Mouse (Mus musculus) lung, postnatal 36 days (tissue): ENCODE data around the gene 4930404H24Rik.

Experiments
- DNase-seq: peaks from one replicate; pipeline ENCODE4 v3.0.0; 2022; ENCODE audit warnings: mixed read lengths

Gene 4930404H24Rik

DNA sequence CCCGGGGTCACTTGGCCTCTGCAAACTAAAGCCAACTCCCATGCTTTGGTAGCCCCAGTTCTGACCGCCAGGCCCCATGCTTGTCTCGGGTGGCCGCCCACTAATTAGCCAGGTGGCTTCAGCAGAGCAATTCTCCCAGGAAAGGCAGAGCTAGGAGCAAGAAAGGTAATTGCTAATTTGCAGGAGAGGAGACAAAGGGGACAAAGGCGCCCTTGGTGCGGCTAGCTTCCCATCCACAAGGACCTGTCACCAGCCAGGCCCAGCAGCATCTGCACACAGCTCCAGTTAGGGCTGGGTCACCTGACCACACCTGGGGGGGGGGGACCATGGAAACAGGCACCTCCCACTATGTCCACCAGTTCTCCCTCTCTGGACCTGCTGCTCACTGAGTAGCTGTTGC is 19.0 kb downstream of the 4930404H24Rik start:
- DNase-seq: no peak

DNA sequence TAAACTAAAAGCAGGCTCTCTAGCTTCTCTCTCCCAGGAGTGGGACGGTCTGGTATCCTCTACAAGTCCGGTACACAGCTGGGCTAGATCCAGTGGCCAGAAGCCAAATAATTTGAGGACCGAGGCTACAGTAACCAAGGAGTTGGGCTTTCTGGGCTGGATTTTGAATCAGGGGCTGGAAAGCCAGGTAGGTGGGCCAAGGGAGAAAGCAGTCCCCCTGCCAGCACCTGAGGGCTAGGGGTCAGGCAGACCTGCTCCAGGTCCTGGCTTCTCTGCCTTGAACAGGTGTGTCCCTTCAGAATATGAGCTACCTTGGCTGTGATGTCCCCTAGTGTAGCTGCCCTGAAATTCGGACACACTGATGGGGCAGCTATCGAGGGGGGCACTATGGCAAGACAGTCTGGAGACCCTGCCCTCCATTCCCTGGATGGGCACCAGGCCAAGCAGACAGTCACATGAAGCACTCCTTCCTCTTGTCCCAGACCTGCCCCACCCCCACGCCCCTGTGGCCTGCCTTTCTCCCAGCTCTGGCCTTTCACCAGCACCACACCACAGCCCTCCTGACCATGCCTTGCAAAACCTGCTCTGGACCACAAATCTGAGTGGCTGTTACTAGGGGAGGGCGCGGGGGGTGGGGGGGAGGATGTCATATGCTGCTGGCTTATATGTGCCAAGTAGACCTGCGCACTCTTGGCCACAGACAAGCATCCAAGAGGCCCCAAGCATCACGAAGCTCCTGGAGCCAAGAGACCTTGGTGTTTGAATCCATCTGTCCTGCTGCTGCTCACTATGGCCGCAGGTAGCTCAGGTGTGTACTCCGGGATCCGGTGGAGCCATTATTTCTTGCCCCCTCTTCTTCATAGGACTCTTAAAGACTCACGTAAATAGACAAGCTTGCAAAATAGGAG is 20.1 kb downstream of the 4930404H24Rik start:
- peak; percentile 59 for DNase-seq

DNA sequence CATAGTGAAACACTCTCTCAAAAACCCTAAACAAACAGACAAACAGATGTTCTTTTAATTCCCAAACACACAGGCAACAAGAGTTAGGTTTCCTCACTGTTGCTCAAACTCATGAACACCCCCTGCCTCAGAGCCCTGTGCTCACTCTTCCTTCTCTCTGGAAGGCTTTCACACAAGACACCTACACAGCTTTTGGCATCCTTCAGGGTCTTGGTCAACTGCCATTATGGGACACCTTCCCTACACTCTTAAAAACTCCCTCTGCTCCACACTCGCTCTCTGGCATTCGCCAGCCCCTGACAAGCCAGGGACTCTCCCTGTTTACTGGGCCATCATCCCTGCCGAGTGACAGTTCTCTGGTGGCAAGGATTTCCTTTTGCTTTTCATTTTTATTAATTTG is 21.4 kb downstream of the 4930404H24Rik start:
- DNase-seq: no peak

DNA sequence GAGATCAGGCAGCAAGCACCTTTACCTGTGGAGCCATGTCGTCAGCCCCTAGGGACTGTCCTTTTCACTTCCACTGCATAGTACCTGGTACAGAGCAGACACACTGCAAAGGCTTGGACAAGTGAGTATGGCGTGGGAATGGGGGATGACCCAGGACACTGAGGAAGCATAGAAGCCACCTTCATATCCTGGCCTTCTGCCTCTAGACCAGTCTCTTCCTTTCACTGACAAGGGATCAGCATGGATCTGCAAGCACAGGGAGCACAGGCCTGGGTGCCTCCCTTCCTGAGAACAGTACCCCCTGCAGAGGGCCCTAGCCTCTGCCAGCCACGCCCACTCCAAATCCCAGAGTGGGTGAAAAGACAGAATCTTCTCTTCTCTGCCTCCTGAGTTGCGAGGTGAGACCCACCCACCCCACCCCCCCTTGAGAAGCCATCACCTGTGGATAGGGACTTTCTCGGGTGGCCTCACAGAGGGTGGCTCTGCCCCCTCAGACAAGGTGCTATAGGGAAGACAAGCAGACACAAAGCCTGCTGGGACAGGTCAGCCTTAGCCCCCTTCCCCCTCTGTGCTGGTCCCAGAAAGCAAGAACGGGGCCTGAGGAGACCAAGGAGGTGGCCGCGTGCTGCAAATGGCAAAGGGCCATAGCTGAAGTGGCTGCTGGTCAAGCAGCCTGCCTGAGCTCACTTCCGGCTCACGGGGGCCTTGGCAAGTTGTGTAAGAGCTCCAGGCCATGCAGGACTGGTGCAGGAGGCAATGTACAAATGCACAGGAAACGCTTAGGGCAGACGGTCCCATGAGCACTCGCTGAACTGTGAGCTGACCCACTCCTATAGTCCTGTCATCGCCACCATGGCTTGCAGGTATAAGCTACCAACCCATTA is 22.1 kb downstream of the 4930404H24Rik start:
- peak; percentile 80 for DNase-seq

DNA sequence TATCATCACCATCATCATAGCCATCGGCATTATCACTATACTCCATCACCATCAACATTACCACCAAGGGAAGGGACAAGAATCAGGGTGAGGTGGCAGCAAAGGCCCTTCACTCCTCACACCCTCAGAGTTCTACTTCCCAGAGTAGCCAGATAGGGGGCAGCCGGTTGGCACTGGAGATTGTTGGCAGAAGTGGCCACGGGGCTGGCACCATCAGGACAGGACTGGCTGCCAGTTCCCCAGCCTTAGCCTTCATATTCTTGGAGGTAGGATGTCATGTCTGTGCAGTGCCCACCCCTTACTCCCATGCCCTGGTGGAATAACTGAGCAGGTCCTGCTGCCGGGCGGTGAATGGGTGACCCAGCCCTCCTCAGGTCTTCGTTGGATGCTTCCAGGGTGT is 23.0 kb downstream of the 4930404H24Rik start:
- DNase-seq: no peak

DNA sequence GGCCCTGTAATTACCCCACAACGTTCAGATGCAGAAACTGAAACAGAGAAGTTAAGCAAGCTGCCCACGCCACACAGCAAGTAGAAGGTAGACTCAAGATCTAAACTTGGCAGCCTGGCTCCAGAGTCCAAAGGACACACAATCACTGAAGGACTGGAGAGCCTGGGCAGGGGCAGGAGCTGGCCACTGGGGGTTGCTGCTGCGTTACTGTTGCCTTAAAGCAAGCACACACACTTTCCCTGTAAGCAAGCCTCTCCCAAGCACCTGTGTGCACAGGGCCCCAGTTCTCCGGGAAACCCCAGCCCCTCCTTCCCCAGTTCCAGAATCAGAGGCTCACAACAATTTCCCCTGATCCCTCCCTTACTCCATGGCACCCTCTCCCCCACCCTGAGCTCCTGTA is 24.4 kb downstream of the 4930404H24Rik start:
- peak; percentile 30 for DNase-seq

DNA sequence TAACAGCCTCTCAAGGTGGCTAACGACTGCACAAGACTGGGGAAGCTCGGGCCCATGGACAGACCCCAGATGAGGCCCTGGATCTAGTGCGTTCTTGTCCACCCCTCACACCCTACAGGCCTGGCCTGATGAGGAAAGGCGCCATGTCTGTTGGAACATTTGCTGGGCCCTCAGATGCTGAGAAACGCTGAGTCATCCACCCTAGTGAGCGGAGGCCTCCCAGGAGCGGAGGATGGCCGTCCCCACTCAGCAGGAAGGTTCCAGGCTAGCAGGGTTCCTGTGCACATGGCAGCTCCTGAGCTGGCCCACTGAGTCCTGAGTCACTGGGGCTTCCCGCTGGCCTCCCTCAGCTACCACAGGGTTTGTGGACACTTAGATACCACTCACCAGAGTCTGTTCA is 27.5 kb downstream of the 4930404H24Rik start:
- no peak for DNase-seq

DNA sequence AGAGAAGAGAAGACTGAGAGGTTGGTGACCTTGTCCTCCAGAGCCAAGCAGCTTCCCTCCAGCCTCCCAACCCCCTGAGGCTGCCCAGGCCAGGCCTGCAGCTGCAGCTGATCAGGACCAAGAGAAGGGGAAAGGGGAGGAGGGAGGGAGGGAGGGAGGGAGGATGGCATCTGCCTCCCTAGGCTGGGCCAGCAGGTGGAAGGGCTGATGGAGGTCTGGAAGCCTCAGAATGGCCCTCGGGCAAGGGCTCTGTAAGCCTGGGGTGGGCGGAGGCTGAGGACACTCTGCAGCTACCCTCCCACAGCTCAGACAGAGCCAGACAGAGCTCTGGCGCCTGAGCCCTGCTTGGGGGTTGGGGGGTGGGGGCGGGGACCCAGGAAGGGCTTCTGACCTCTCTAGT is 29.7 kb downstream of the 4930404H24Rik start:
- DNase-seq: no peak

DNA sequence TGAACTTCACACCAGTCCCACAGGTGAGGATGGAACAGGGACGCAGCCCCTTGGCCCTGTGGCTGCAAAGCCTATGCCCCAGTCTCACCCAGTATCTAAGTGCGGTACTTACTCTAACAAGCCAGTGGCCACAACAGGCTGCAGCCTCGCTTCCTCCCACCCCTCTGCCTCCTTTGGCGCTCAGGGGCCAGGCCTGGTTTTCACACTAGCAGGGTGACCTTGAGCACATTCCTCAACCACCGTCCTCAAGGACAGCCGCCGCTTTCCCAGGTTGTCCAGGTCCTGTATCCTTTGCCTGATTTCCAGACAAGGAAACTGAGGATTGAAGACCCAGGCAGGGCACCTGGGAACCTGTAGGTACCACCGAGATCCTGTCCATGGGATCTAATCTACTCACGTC is 30.6 kb downstream of the 4930404H24Rik start:
- no peak for DNase-seq

DNA sequence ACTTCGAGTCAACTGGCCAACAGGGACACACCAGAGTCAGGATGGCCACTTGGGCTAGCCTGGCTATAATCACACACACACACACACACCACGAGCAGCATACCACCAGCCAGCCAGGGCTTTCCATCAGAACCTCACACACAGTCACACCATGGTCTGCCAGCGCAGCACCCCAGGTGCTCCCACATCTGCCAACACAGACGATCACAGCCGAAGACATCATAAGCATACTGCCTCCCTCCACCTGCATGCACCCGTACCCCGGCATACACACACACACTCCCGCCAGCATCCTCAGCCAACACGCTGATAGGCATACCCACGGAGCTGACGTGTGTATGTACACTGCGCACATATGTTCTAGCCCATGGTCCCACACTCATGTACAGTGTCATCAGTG is 31.1 kb downstream of the 4930404H24Rik start:
- DNase-seq: no peak

DNA sequence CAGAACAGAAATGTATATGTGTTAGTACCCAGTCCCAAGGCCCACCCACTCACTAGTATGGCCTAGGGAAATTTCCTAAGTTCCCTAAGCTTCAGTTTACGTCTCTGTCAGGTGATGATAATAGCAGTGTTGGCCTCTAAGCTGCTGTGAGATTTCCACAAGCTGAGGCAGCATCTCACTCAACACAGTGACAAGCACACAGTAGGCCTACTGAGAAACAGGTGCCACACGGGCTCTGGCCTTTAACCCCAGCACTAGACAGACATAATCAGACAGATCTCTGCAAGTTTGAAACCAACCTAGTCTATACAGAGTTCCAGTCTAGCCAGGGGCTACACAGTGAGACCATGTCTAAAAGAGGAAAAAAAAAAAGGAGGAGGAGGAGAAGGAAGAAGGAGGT is 32.1 kb downstream of the 4930404H24Rik start:
- DNase-seq: no peak

DNA sequence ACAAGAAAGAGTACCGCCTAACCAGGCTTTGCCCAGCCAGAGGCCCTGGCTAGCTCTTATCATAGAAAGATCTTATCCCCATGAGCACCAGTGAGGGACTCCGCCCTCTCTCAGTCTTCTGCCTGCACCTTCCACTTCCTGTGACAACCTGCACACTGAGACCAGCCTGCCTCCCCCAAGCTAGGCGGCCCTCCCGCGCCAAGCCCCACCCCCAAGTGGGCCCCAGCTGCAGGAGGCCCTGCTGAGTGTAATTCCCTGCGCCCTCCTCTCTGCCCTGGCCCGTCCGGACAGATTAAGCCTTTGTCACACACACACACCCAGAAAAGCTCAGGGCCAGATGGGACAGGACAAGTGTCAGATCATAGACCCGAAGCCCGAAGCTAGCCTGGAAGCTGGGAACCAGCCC is 33.3 kb downstream of the 4930404H24Rik start:
- peak; percentile 15 for DNase-seq

DNA sequence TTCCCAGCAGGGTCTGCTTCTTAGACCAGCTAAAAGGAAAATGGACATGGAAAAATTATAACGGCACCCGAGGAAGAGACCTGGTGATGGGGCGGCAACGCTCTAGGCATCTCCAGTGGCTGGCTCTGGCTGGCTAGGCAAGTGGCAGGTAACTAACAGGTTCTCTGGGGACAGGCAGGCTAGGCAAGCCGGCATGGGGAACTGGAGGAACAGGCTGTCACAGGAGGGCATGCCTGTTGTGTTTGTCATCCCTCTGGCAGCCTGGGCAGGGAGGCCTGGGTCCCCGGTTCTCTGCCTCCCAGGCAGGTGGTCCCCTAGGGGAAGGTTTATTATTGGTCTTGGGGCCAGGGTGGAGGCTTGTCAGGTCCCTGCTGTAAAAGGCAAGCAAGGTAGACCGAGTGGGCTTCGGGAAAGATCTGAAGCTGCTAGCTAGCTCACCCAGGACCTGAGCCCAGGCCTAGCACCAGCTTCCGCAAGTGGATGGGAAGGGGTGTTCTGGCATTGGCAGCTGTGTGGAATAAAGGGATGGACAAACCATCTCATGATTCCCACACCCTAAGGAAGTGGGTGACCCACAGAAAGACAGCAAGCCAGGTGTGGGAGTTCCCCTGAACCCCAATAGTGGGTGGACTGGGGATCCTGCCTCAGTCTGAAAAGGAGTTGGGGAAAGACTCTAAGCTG is 34.4 kb downstream of the 4930404H24Rik start:
- DNase-seq: no peak

DNA sequence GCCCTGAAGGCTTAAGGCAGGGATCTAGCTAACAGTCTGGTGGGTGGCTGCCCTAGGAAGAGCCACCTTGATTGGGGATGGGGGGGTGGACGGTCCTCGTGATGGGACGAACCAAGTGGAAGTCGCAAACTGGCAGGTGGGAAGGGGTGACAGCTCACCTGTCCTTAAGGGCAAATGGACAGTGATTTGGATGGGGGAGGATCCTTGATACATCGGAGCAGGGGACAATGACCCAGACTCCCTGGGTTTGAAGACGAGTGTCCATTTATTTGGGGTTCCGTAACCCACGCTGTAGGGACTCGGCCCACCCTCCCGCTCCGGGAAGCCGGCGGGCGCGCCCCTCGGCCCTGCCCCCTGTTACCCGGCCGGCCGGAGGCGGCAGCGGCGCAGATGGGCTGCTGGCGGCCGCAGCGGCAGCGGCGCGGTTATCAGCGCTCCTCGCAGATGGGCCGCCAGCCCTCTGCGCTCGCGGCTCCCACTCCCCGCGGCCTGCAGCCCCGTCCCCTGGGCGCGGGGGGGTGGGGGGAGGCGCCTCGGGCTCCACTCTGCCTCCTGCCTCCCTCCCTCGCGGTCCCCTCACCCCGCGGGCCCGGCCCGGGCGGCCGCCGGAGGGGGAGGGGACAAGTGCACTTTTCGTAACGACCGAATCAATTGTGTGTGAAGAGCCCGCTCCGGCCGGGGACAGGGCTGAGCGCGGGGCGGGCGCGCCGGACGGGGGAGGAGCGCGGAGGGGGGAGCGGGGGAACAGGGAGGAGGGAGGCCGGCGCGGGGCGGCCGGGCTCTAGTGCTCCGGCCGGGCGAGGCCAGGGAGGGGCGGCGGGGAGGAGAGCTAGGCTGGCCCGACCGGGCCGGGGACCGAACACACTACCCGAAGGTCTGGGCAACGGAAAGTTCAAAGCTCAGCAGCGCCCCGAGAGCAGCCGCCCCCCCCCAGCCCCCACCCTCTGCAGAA is 35.3 kb downstream of the 4930404H24Rik start:
- peak; percentile 54 for DNase-seq

DNA sequence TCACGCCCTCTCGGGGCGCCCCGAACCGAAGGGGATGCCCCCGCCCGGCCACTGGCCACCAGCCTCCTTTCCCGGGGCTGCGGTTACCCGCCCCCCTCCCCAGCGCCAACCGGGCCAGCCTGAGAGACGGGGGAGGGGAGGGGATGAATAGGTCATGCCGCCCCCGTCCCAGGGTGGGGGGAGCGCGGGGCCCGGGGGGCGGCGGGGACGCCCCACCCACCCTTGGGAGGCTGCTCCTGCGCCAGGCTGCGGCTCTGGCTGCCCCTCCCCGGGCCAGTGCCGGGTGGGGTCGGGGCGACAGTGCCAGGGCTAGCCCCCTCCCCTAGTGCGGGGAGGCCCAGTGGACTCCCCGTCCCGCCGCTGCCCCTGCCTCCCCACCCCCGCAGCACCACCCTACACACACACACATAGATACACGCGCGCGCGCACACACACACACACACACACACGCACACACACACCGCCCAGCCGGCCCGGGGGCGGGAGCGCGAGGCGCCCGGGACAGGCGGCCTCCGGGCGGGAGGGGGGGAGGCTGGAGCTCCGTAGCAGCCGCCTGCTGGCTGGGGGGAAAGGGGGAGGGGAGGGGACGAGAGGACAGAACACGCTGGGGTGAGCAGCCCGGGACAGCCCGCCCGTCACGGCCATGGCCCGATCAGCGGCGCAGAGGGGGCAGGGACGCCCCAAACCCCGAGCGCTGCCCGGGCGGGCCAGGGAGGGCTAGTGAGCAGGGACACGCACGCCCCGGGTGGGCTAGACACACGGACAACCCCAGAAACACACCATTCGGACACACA is 36.2 kb downstream of the 4930404H24Rik start:
- peak; percentile 28 for DNase-seq

DNA sequence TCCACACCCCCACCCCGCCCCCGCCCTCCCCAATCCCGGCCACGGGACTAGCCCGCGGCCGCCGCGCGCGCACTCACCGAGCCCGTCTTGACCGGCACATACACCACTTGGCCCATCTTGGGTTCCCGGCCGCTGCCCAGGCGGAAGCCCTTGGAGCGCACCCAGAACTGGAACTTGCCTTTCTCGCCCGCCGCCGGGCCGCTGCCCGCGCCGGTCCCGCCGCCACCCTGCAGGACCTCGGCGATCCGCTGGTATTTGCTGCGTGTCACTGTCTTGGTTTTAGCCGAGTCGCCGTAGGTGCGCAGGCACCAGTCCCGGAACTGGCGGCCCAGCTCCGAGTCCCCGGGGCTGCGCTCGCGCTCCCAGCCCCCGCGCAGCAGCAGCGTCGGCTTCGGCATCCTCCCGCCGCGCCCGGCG is 36.8 kb downstream of the 4930404H24Rik start:
- peak; percentile 35 for DNase-seq

DNA sequence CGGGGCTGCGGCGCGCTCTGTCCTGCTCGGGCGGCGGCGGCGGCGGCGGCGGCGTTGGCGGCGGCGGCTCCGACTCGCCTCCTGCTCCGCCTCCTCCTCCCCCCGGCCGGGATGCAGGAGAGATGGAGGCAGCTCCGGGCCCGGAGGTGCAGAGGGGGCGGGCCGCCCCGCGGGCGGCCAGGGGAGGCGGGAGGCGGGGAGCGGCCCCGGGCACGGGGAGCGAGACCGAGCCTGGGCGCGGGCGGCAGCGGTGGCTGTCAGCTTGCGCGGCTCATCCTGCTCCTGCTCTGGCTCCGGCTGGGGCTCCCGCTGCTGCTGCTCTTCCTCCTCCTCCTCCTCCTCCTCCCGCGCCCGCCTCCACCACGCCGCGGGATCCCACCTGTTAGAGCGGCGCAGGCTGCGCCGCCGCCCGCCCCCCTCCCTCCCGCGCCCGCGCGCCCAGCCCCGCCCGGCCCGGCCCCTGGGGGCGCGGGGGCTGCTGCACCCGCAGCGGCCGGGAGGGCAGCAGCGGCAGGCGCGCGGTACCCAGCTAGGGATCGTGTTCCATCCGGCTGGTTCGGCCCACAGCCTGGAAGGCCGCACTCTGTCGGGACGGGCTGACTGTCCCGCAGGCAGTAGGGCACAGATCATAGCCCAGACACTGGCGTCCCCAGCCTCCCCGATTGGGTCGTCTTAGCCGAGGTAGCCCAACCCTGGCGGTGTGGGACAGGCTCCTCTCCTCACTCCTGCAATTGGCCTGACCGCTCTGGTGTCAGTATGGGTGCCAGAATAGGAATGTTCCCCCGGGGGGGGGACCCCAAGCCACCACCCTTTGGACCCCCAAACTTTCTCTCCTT is 37.6 kb downstream of the 4930404H24Rik start, which contains the start of gene Nol4l:
Nol4l (minus strand) TSS at position 41 of the 836 bp plus-strand sequence.
- DNase-seq: peak; percentile 13

DNA sequence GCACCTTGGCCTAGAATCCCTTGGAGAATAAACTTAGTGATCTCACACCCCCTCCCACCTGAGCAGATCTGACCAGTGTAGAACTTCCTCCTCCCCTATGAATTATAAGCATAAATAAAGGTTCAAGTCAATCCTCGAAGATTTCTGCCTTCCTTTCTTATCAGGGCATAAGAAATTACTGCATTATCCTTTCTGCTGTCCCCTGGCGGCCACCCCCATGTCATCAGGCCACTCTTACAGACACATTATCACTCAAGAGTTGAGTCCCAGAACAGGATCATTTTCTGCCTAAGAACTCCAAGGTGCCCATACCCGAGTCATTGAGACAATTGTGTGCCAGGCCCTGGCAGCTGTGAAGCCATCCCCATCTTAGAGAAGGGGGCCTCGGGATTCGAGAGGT is 38.4 kb downstream of the 4930404H24Rik start:
- no peak for DNase-seq

DNA sequence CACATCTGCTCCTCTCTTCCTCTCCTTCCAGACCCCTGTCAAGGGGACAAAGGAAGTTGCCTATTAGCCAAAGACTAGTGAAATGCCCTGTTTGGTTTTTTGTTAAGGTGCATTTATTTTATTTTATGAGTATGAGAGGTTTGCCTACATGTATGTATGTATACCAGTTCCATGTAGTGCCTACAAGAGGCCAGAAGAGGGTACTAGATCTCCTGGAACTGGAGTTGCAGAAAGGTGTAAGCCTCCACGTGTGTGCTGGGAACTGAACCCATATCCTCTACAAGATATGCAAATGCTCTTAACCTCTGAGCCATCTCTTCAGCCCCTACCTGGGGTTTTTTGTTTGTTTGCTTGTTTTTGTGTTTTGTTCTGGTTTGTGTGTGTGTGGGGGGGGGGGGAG is 41.4 kb downstream of the 4930404H24Rik start:
- no peak for DNase-seq

DNA sequence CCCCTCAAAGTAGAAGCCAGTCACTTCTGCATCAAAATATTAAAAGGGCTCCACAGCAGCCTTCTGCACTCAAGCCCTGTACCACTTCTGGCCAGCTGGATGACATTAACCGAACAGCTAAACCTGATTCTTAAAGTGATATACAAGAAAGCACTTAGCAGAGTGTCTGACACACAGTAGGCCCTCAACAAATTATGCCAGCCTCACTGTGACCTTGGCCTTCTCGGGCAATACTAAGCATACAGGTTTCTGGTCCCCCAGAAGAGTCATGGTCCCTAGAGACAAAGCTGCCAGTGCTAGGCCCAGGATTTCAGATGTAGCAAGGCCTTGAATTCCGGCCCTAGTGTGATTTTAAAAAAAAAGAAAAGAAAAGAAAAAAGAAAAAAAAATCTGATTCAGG is 46.3 kb downstream of the 4930404H24Rik start:
- DNase-seq: no peak
